Mouse (Mus musculus) urinary bladder, postnatal 14 days (tissue): ENCODE measurements around the gene Glo1.
"Not testable (repeated sequence)": the region's sequence is repeated elsewhere in the genome, so short reads cannot be mapped to it uniquely, and the experiment has no call there.

ENCODE experiments used
- DNase-seq: peaks from one replicate; pipeline ENCODE4 v3.0.0; 2021; ENCODE audit warnings: low spot score

Glo1 gene

DNA sequence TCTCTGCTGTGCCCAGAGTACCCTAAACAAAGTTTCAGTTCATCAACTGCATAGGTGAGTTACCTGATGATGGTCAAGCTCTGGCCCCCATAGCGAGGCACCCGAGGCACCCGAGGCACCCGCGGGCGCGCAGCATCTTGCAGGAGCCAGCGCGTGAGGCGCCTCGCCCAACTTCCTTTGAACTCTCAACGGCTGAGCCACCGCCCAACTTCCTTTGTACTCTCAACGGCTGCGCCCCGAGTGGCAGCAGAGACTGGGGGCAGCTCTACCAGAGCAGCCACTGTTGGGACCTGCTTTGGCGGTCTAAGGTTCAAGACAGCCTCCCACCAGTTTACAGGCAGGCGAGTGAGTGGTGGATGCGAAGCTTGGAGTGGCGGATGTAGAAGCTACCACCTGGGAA is at the start of gene Glo1:
Glo1 (minus strand) TSS at position 153 of the 400 bp plus-strand sequence.
- not testable (repeated sequence) for DNase-seq

DNA sequence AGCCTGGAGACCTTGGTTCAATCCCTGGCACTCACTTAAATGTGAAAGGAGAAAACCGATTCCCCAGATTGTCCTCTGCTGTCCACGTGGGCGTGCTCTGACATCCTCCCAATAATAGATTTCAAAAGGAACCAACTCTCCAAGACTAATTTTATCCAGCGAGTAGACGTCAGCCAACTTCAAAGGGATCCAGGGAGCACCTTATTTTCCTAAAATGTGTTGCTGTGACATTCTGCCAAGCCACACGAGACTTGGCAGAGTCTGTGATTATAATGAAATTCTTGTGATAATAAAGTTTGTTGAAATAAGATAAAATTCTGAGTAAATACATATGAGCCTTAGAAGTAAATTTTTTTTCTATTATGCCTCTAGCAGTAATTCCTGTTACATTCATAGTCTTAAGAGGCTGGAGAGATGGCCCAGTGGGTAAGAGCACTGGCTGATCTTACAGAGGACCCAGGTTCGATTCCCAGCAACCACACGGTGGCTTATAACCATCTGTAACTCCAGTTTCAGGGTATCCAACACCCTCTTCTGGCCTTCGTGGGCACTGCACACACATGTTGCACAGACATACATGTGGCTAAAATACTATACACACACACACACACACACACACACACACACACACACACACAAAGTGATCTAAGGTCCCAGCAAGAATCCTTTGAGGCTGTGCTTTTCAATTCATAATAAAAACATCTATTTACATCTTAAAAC is 48.5 kb upstream of the Glo1 start:
- no peak for DNase-seq

DNA sequence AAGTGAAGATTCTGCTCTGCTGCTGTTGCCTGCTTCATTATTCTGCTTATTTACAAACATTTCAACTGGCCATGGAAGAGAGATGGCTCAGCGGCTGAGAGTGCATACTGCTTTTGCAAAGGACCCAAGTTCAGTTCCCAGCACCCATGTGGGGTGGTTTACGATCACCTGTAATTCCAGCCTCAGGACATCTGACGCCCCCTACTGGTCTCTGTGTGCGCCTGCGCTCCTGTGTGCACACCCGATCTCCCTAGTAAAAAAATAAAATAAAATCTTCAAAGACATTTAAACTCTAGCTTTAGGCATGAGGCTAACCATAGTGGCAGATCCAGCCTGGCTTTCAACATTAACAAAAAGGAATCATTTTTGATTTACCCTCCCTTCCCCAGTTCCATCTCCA is 46.4 kb upstream of the Glo1 start:
- DNase-seq = no peak

DNA sequence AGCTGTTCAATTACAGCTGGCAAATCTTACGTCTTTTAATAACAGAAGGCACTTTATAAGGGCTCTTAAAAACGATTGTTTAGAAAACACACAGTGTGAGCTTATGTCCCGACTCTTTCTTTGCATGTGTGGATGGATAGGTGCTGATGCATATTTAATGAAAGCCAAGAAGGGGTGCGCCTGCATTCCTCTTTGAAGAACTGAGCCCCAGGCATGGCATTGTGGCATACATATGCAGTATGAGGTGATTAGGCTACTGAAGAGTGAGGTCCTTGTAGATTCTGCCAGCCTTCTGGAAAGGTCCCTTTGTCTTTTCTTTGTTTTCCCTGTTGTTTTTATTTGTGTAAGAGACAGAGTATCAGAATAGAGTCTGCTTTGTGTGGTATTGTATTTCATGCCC is 45.9 kb upstream of the Glo1 start:
- no peak for DNase-seq

DNA sequence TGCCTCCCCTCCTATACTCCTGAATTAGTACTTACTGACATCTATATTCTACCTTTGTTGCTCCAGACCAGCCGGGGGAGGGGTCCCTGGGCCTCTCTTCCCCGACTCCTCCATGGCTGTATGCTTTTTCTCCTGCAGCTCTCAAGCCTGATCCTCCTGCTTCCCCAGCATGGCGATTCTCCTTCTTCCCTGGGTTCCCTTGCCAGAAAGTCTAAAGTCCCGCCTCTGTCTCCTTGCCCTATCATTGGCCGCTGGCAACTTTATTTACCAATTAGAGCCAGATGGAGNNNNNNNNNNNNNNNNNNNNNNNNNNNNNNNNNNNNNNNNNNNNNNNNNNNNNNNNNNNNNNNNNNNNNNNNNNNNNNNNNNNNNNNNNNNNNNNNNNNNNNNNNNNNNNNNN is 38.2 kb upstream of the Glo1 start:
- DNase-seq = no peak

DNA sequence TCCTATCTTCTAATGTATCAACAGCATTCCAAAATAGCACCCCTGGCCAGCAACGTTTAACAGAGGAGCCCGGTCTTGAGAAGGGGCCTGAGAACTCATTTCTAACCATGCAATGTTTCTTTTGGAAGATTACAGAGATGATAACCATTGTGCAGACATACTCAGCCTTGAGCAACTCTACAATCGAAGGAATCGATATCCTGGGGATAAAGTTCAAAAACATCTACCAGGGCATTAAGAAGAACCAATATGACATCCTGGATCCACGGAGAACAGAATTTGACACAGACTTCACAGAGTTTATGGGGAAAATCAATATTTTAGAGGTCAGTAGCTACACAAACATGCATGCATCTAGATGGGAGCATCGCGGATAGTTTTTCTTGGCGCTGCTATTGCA is 36.5 kb upstream of the Glo1 start:
- no peak for DNase-seq

DNA sequence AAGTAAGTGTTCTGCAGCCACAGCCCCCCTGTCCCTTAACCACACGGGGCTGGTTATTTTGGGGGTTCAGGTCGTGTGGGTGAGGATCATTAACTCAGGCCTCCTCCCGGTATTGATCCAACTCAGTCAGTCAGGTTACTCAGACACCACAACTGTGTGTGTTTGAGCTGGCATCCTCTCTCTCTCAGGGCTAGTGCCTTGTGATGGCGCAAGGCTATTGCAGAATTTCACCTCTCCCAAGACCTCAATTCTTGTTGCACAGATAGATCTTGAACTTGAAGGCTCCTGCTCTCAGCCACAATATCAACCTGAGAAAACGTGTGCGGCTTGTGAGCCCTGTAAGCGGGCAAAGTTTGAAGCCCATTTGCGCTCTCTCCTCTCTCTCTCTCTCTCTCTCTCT is 35.5 kb upstream of the Glo1 start:
- DNase-seq = no peak

DNA sequence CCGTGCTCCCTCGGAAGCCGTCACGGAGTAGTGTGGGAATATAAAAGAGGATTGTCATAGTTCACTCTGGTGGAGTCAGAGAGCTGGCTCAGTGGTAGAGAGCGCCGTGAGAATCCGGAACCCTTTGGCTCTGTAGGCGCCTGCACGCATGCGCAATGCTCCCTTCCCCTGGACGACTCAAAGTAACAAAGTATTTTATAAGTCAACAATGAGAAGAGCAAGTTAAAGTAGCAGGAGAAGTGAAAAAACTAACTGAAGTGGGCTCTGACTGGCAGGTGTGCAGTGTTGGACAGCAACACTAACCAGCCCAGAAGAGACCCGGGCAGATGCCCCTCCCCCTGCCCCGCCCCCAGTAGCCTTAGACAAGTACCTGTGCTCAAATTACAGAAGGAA is 31.5 kb upstream of the Glo1 start:
- peak; percentile 81 for DNase-seq

DNA sequence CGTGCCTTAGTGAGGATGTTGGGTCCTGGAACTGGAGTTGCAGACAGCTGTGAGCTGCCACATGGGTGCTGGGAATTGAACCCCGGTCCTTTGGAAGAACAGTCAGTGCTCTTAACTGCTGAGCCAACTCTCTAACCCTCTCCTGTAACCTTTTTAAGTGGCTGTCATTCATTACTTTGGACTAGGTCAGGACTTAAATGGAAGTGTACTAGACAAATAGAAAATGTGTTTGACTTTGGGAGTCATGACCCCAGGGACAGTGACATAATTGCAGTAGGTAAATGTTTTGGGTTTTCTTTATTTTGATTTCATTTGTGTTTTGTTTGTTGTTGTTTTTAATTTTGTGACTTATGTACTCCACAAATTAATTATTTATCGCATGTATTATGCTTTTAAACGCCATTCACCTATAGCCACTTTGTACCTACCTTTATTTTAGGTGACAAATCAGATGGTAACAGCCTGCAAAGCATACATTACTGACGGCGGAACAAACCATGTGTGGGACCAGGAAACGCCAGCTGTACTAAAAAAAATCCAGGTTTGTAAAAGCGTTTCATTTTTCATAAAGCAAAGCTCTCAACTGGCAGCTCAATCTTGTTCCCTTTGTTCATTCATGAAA is 31.0 kb upstream of the Glo1 start:
- no peak for DNase-seq

DNA sequence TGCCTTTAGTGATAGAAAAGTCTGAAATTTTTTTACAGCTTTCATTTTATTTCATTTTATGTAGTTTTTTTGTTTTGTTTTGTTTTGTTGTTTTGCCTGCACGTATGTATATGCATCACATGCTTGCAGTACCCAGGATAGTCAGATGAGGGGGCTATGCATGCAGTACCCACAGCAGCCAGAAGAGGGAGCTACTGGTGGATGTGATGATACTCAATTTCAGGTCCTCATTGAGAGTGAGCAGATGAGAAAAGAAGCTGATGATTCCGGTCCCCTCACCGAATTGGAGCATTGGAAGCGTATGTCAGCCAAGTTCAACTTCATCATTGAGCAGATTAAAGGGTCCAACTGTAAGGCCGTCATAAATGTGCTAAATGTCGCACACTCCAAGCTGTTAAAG is 26.3 kb upstream of the Glo1 start:
- DNase-seq = no peak

DNA sequence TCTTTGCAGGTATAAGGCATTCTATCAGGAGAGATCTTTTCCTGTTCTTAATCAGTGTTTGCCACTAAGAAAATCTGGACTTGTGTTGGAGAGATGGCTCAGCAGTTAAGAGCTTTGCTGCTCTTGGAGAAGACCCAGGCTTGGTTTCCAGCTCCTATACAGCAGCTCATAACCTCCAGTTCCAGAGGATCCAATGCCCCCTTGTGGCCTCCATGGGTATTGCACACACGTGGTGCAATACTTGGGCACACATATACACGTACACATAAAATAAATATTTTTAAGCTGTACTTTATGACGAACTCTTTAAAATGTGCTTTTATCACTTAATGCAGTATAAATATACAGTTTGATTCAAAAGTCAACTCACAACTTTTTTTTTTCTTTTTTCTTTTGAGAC is 22.1 kb upstream of the Glo1 start:
- no peak for DNase-seq

DNA sequence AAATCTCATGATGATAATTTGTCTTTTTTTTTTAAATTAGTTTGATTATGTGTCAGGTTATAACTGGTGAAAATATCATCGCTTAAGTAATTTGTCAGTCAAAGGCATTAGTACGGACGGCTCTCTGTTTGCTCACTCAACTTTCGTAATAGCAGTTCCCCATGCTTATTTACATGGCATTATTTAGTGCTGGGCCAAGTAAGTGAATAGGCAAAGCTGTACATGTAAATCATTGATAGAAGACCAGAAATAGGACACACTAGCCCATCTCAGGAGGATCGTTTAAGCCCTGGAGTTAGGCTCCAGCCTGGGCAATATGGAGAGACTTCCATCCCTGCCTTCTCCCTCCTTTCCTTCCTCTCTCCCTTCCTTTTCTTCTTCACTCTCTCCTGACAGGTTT is 14.2 kb upstream of the Glo1 start:
- no peak for DNase-seq

DNA sequence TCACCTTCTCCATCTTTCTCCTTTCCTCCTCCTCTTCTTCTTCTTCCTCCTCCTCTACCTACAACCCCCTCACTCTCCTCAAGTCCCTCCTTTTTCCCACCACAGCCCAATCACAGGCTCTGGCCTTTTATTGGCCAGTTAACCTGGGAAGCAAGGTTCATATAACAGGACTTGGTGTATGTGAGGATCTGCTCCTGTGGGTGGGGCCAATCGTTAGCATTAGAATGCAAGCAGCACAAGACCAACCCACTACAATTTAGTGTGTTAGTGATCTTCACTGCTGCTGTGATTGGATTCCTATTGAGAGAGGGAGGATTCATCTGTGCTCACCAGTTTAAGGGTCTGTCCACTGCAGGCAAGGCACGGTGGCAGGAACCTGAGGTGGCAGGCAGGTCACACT is 12.3 kb upstream of the Glo1 start:
- no peak for DNase-seq

DNA sequence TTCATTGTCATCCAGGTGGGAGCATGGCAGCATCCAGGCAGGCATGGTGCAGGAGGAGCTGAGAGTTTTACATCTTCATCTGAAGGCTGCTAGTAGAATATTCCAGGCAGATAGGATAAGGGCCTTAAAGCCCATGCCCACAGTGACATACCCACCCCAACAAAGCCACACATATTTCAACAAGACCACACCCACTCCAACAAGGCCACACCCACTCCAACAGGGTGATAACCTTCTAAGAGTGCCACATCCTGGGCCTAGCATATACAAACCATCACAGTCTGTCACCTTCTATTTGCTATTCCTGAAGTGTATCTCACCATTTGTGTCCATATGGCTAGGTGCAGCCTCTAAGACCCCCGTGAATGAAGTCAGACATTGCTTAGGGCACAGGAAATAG is 11.0 kb upstream of the Glo1 start:
- DNase-seq = no peak

DNA sequence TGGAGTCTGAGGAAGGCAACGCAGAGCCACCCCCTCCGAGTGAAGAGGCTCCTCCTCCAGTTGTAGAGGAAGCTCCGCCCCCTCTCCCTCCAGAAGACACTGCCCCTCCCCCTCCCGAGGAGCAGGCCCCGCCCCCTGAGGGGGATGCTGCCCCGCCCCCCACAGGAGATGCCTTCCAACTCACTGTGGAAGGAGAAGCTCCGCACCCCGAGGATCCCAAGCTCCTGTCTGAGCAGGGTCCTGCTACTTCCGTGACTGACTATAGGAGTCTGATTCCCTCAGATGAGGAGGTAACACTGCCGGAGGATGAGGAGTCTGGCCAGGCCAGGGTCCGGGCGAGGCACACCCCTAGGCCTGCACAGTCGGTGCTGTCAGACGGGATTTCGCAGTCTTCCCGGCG is 8.7 kb upstream of the Glo1 start:
- peak; percentile 41 for DNase-seq

DNA sequence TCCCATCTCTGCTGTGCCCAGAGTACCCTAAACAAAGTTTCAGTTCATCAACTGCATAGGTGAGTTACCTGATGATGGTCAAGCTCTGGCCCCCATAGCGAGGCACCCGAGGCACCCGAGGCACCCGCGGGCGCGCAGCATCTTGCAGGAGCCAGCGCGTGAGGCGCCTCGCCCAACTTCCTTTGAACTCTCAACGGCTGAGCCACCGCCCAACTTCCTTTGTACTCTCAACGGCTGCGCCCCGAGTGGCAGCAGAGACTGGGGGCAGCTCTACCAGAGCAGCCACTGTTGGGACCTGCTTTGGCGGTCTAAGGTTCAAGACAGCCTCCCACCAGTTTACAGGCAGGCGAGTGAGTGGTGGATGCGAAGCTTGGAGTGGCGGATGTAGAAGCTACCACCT is 2.5 kb downstream of the Glo1 start, which contains the start of gene Dnah8:
Dnah8 (plus strand) TSS at position 223 of the 400 bp plus-strand sequence.
- not testable (repeated sequence) for DNase-seq

DNA sequence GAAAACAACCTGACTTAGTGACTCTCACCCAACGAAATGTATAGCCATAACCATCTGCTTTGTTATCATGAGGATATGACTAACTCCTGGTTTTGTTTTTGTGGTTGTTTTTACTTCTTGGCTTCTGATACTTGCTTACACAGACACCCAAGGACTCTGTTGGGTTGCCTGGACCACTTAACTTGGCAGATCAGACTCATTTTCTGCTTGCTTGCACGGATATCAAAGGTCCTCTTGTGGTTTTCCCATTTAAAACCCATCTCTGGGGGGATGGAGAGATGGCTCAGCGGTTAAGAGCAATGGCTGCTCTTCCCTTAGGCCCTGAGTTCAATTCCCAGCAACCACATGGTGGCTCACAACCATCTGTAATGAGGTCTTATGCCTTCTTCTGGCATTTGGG is 3.5 kb downstream of the Glo1 start:
- DNase-seq = no peak

DNA sequence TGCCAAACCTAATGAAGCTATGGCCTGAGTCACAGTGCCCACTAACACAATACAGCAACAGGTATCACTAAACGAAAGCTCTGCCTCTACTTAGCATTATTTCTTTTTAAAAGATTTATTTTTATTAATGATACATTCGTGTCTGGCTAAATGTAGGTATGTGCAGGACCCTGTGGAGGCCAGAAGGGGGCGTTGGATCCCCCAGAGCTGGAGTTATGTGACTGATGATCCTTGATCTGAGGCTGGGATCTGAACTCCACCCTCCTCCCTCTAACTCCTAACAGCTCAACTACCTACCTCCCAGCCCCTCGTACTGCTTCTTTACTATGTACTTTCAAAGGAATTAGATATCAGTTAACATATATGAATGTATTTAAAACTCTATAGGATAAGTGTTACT is 5.2 kb downstream of the Glo1 start:
- no peak for DNase-seq

DNA sequence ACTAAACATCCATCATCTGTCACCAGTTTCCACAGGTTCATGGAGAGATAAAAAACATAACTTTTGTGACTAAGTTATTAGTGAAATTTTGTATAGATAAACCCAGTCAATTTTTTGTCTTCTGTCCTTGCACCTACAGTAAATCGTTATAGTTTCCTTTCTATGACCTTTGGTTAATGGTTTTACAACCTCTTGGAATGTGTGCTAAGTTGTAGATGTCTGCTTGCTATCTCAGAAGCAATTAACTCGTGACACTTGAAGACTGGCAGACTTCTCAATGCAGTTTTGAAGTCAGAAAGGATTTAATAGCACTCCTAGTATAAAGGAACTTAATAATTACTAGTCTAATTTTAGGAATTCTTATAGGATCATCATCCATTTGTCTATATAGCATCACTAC is 6.1 kb downstream of the Glo1 start:
- no peak for DNase-seq

DNA sequence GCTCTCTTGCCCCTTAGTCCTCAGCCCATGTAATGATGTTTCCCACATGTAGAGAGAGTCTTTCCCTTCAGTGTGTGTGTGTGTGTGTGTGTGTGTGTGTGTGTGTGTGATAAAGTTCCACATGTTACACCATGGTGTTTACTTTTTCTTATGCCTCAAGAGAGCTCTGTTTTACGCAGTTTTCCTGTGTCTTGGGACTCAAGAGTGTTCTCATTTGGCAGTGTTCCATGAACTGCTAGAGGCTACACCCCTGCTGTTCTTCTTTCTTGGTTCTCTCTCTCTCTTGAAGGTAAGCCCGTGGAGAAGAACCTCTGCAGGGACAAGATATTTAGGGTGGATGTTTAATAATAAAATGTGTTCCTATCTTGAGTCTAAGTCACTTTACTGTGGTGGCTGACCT is 7.5 kb downstream of the Glo1 start:
- no peak for DNase-seq

DNA sequence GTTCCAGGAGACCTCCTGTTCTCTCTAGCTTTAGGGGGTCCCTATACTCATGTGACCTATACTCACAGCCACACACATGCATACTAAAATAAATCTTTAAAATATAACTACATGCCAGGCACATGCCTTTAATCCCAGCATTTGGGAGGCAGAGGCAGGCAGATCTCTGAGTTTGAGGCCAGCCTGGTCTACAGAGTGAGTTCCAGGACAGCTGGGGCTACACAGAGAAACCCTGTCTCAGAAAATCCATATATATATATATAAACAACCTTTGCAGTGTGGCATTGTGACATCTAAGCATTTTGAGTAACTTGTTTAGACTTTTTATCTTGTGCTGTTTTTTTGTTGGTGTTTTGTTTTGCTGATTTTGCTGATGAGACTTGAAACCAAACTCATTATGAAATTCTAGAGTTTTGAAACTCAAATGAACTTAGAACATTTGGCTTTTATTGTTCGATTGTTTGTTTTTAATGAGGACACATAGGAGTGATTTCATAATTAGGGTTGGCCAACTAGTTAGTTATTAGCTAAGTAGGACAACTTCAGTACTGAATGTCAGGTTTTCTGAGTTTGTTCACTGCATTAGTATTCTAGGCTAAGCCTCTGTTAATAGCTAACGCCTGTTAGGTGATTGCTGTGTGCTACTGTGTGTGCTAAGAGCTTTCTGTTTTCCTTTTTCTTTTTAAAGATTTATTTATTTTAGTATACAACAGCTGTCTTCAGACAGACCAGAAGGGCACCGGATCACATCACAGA is 8.4 kb downstream of the Glo1 start:
- no peak for DNase-seq

DNA sequence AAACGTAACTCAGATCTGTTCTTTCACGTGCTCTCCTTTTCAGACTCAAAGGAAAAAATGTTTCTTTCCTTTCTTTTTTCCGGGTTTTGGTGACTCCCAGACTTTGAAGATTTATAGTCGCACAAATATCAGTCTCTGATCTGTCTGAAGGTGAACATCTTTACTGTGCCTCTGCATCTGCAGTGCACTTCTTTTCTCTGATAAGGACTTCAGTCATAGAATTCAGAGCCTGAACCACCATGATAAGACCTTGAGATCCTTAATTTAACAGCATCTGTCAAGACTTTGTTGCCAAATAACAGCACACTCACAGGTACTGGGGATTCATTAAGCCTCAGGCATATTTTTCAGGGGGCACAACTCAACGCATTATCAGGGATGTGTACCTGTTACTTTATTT is 10.5 kb downstream of the Glo1 start:
- no peak for DNase-seq

DNA sequence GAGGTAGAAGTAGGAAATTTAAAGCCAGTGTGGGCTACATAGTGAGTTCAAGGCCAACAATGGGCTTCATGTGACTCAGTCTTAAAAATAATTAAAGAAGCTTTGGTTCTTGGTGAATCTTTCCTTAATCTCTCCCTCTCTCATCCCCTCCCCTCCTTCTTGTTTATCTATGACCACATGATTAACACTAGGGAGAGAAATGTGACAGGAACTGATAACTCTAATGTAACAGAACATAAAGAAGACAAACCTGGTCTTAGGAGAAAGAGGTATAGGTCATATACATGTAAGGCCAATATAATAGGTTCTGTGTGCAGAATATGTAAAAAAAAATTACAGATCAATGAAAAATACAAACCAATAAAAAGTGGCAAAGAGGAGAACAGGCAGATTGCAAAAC is 13.3 kb downstream of the Glo1 start:
- DNase-seq = no peak
